Comparison of ENCODE assay signal across 15 mouse cellular contexts in the genomic region with DNA sequence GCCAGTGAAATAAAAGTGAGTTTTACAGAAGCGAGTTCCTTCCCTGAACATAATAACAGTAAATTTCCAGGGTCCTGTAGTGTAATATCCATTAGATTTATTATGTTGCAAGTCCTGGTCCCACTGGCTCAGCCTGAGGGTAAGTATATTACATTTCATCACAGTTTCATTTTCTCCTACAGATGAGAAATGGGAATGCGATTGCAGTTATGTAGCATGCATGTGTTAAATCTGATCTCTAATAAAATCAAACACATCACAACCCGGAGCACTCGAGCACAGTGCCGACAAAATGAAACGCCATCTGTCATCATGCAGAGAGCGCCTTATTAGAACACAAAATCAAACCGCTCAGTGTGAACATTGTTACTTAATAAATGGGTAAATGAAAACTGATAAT.
DNase-seq lines count a peak whose midpoint lies in the region; ATAC-seq and TF ChIP-seq lines count a peak whose summit lies in the region.
"Had no signal": no experiment of that assay in that cellular context is flagged by ENCODE, and none has a peak within 500 bp of the region (broad histone marks: within the 10 kb centered on the region; RNA-seq: fewer than 3 reads in every experiment).

No protein-coding gene starts in this region.

- no peak overlapping the region for H3K9ac ChIP-seq in hindbrain, embryonic 12.5 days
- no peak overlapping the region for H3K9ac ChIP-seq in midbrain, embryonic 14.5 days (replicated peaks; ENCODE audit: low read length)
- H3K9ac ChIP-seq in midbrain, embryonic 11.5 days (ENCODE audit: low read length): no peak overlapping the region
- no peak overlapping the region for H3K9ac ChIP-seq in hindbrain, embryonic 14.5 days
- no peak overlapping the region for H3K9ac ChIP-seq in limb, embryonic 14.5 days (ENCODE audit: low read depth, low read length, severe bottlenecking)
- H3K9ac ChIP-seq: liver, postnatal 0 days had no signal

- 0 out of 2 replicates have a peak, but pooled peaks have one; percentile 32 for ATAC-seq in hindbrain, embryonic 12.5 days (ENCODE audit: low FRiP score)
- no peak for ATAC-seq in midbrain, embryonic 14.5 days (ENCODE audit: low FRiP score, low TSS enrichment)
- no peak for ATAC-seq in midbrain, embryonic 11.5 days (ENCODE audit: low FRiP score)
- ATAC-seq in hindbrain, embryonic 14.5 days (ENCODE audit: low FRiP score): peak; percentile 73; the same call in 1 of the 2 replicates
- ATAC-seq in limb, embryonic 14.5 days (ENCODE audit: low FRiP score, low read depth): peak; percentile 55; the same call in 1 of the 2 replicates
- ATAC-seq: liver, postnatal 0 days had no signal

- H3K9me3 ChIP-seq in hindbrain, embryonic 12.5 days (replicated peaks): no peaks in the 10 kb centered on the region
- no peaks in the 10 kb centered on the region for H3K9me3 ChIP-seq in hindbrain, embryonic 10.5 days
- no peaks in the 10 kb centered on the region for H3K9me3 ChIP-seq in midbrain, embryonic 14.5 days (ENCODE audit: control insufficient read depth, low read length)
- no peaks in the 10 kb centered on the region for H3K9me3 ChIP-seq in midbrain, embryonic 11.5 days (ENCODE audit: control insufficient read depth, low read length)
- H3K9me3 ChIP-seq in hindbrain, embryonic 14.5 days (ENCODE audit: control insufficient read depth, low read length): no peaks in the 10 kb centered on the region
- no peaks in the 10 kb centered on the region for H3K9me3 ChIP-seq in limb, embryonic 14.5 days (ENCODE audit: control insufficient read depth, low read length)

- no peak for TF ChIP-seq POLR2A in limb, embryonic 14.5 days (IDR thresholded peaks at IDR 0.05; ENCODE audit: borderline replicate concordance, extremely low read depth, insufficient read depth, insufficient read length)

- intact Hi-C loops in gastrocnemius, postnatal 36 days (cut with DNase I): no loop called here

- 68% methylated on average over 8 of the region's 8 CpGs for WGBS in hindbrain, embryonic 12.5 days
- 88% methylated on average over 8 of the region's 8 CpGs for WGBS in hindbrain, embryonic 10.5 days
- WGBS in midbrain, embryonic 14.5 days: 73% methylated on average over 8 of the region's 8 CpGs
- WGBS in midbrain, embryonic 11.5 days: 92% methylated on average over 8 of the region's 8 CpGs
- 39% methylated on average over 8 of the region's 8 CpGs for WGBS in hindbrain, embryonic 14.5 days
- WGBS in limb, embryonic 14.5 days: 34% methylated on average over 8 of the region's 8 CpGs

- H3K27ac ChIP-seq in hindbrain, embryonic 12.5 days: peak overlapping the region; percentile 40; the same call in 1 of the 2 replicates
- H3K27ac ChIP-seq in hindbrain, embryonic 10.5 days: no peak overlapping the region
- H3K27ac ChIP-seq in midbrain, embryonic 14.5 days (replicated peaks; ENCODE audit: low read depth, low read length): no peak overlapping the region
- no peak overlapping the region for H3K27ac ChIP-seq in midbrain, embryonic 11.5 days (ENCODE audit: low read depth, low read length)
- H3K27ac ChIP-seq in hindbrain, embryonic 14.5 days: no peak overlapping the region
- H3K27ac ChIP-seq in limb, embryonic 14.5 days (replicated peaks; ENCODE audit: low read depth, low read length): no peak overlapping the region

- no peak for DNase-seq in hindbrain, embryonic 10.5 days (ENCODE audit: low spot score)
- DNase-seq in midbrain, embryonic 14.5 days: peak; percentile 31
- DNase-seq in midbrain, embryonic 11.5 days (ENCODE audit: low spot score, missing footprints): no peak
- DNase-seq in hindbrain, embryonic 14.5 days (ENCODE audit: low spot score): peak; percentile 65
- no peak for DNase-seq in limb, embryonic 14.5 days (ENCODE audit: low spot score)
- no peak for DNase-seq in gastrocnemius, postnatal 36 days
- DNase-seq in kidney, adult 8-10 months: no peak
- DNase-seq: embryo, embryonic 11 days; kidney, adult 11 months; kidney, postnatal 10 days; liver, postnatal 0 days; lung, postnatal 10 days; right cerebral cortex, postnatal 14 days; thymus, adult 18-20 months had no signal

- H3K4me2 ChIP-seq in hindbrain, embryonic 12.5 days (replicated peaks): no peak overlapping the region
- H3K4me2 ChIP-seq in midbrain, embryonic 14.5 days (ENCODE audit: low read length): no peak overlapping the region
- H3K4me2 ChIP-seq in midbrain, embryonic 11.5 days: no peak overlapping the region
- no peak overlapping the region for H3K4me2 ChIP-seq in hindbrain, embryonic 14.5 days (replicated peaks)
- H3K4me2 ChIP-seq in limb, embryonic 14.5 days (replicated peaks; ENCODE audit: low read depth, low read length, severe bottlenecking): no peak overlapping the region

- no peaks in the 10 kb centered on the region; the same call in 1 of the 2 replicates for H3K27me3 ChIP-seq in hindbrain, embryonic 12.5 days
- H3K27me3 ChIP-seq in hindbrain, embryonic 10.5 days (ENCODE audit: insufficient read depth, poor library complexity, severe bottlenecking): no peaks in the 10 kb centered on the region
- no peaks in the 10 kb centered on the region for H3K27me3 ChIP-seq in midbrain, embryonic 14.5 days (ENCODE audit: control insufficient read depth, insufficient read depth, low read length)
- no peaks in the 10 kb centered on the region for H3K27me3 ChIP-seq in midbrain, embryonic 11.5 days (ENCODE audit: control insufficient read depth, insufficient read depth, low read length)
- no peaks in the 10 kb centered on the region for H3K27me3 ChIP-seq in hindbrain, embryonic 14.5 days (ENCODE audit: control insufficient read depth, insufficient read depth, low read length)
- H3K27me3 ChIP-seq in limb, embryonic 14.5 days (ENCODE audit: control insufficient read depth, insufficient read depth, low read length): no peaks in the 10 kb centered on the region

- no peak overlapping the region for H3K4me3 ChIP-seq in hindbrain, embryonic 12.5 days
- H3K4me3 ChIP-seq in hindbrain, embryonic 10.5 days: no peak overlapping the region
- no peak overlapping the region for H3K4me3 ChIP-seq in midbrain, embryonic 14.5 days (replicated peaks; ENCODE audit: low read depth, low read length)
- H3K4me3 ChIP-seq in midbrain, embryonic 11.5 days (ENCODE audit: low read depth, low read length): no peak overlapping the region
- H3K4me3 ChIP-seq in hindbrain, embryonic 14.5 days (replicated peaks; ENCODE audit: low read length): no peak overlapping the region
- no peak overlapping the region for H3K4me3 ChIP-seq in limb, embryonic 14.5 days (replicated peaks; ENCODE audit: low read length)

- H3K36me3 ChIP-seq in hindbrain, embryonic 12.5 days: no peaks in the 10 kb centered on the region
- H3K36me3 ChIP-seq in hindbrain, embryonic 10.5 days: no peaks in the 10 kb centered on the region
- no peaks in the 10 kb centered on the region for H3K36me3 ChIP-seq in midbrain, embryonic 14.5 days (ENCODE audit: control insufficient read depth, insufficient read depth, low read length)
- H3K36me3 ChIP-seq in midbrain, embryonic 11.5 days (ENCODE audit: control insufficient read depth, insufficient read depth, low read length): no peaks in the 10 kb centered on the region
- no peaks in the 10 kb centered on the region for H3K36me3 ChIP-seq in hindbrain, embryonic 14.5 days (replicated peaks; ENCODE audit: control insufficient read depth, insufficient read depth)
- H3K36me3 ChIP-seq in limb, embryonic 14.5 days (ENCODE audit: control insufficient read depth, insufficient read depth, low read length): no peaks in the 10 kb centered on the region

- H3K4me1 ChIP-seq in hindbrain, embryonic 12.5 days: peaks cover 8% of the 10 kb centered on the region
- H3K4me1 ChIP-seq in hindbrain, embryonic 10.5 days (replicated peaks): peaks cover 5% of the 10 kb centered on the region; the same call in 1 of the 2 replicates
- H3K4me1 ChIP-seq in midbrain, embryonic 14.5 days (ENCODE audit: control insufficient read depth, insufficient read depth, low read length): peaks cover 13% of the 10 kb centered on the region
- no peaks in the 10 kb centered on the region; the same call in 1 of the 2 replicates for H3K4me1 ChIP-seq in midbrain, embryonic 11.5 days (ENCODE audit: control insufficient read depth, insufficient read depth, low read length)
- peaks cover 16% of the 10 kb centered on the region for H3K4me1 ChIP-seq in hindbrain, embryonic 14.5 days (replicated peaks; ENCODE audit: control insufficient read depth, insufficient read depth, low read length)
- no peaks in the 10 kb centered on the region for H3K4me1 ChIP-seq in limb, embryonic 14.5 days (ENCODE audit: control insufficient read depth, insufficient read depth, low read length)

Comparison
In these comparisons a context has a peak if more than half of its experiments do, and no peak if none do; other contexts are left out.
1. DNase-seq: peak in midbrain, embryonic 14.5 days (single experiment) and hindbrain, embryonic 14.5 days (single experiment); none in hindbrain, embryonic 10.5 days (single experiment), midbrain, embryonic 11.5 days (single experiment), limb, embryonic 14.5 days (single experiment), gastrocnemius, postnatal 36 days (0 of 2) and kidney, adult 8-10 months (0 of 2).
2. ATAC-seq: peak in hindbrain, embryonic 12.5 days (single experiment), hindbrain, embryonic 14.5 days (single experiment) and limb, embryonic 14.5 days (single experiment); none in midbrain, embryonic 14.5 days (single experiment) and midbrain, embryonic 11.5 days (single experiment).